ENCODE assay signal across 13 mouse cellular contexts in genomic region chr4:33585821-33586220, GRCm38 (mm10).
DNase-seq lines count a peak whose midpoint lies in the region; ATAC-seq and TF ChIP-seq lines count a peak whose summit lies in the region.
"Had no signal": no experiment of that assay in that cellular context is flagged by ENCODE, and none has a peak within 500 bp of the region (broad histone marks: within the 10 kb centered on the region; RNA-seq: fewer than 3 reads in every experiment).

No protein-coding gene starts in this region.

- H3K27me3 ChIP-seq in intestine, embryonic 14.5 days (replicated peaks; ENCODE audit: control insufficient read depth, insufficient read depth, low read length), result no peaks in the 10 kb centered on the region
- no peaks in the 10 kb centered on the region for H3K27me3 ChIP-seq in intestine, postnatal 0 days (replicated peaks; ENCODE audit: control insufficient read depth, insufficient read depth, low read length)
- no peaks in the 10 kb centered on the region for H3K27me3 ChIP-seq in embryonic facial prominence, embryonic 13.5 days
- no peaks in the 10 kb centered on the region for H3K27me3 ChIP-seq in midbrain, embryonic 15.5 days (replicated peaks)
- H3K27me3 ChIP-seq: embryonic facial prominence, embryonic 15.5 days had no signal

- H3K27ac ChIP-seq in intestine, embryonic 14.5 days (ENCODE audit: low read depth), result no peak overlapping the region
- H3K27ac ChIP-seq in intestine, postnatal 0 days (ENCODE audit: low read depth, low read length), result no peak overlapping the region
- no peak overlapping the region for H3K27ac ChIP-seq in ES-E14 (ENCODE audit: insufficient read depth, low read depth, low read length, poor library complexity, severe bottlenecking)
- H3K27ac ChIP-seq in embryonic facial prominence, embryonic 13.5 days, result 0 out of 2 replicates have a peak overlapping the region, but pooled peaks have one; percentile 73
- H3K27ac ChIP-seq in midbrain, embryonic 15.5 days, result peak overlapping the region; percentile 63; the same call in 1 of the 2 replicates
- H3K27ac ChIP-seq: liver, embryonic 14.5 days had no signal

- no peak for ATAC-seq in intestine, embryonic 14.5 days (replicated peaks; ENCODE audit: low FRiP score, low TSS enrichment, low read depth)
- no peak for ATAC-seq in intestine, postnatal 0 days
- ATAC-seq in embryonic facial prominence, embryonic 13.5 days (ENCODE audit: insufficient number of reproducible peaks, insufficient read depth, low FRiP score, low TSS enrichment, low read depth), result no peak
- no peak for ATAC-seq in midbrain, embryonic 15.5 days (replicated peaks)

- DNase-seq in intestine, embryonic 14.5 days (ENCODE audit: low spot score), result peak; percentile 47
- peak; percentile 22 for DNase-seq in ES-E14 (ENCODE audit: low read depth, low spot score)
- no peak for DNase-seq in c-Kit-positive CD71-positive TER-119-positive erythroid progenitor cells, embryonic 14.5 days (ENCODE audit: low spot score)
- DNase-seq in adrenal gland, postnatal 14 days, result no peak
- DNase-seq: gastrocnemius, postnatal 36 days; right cerebral cortex, postnatal 4 days had no signal

- 75% methylated on average over 6 of the region's 6 CpGs for WGBS in intestine, embryonic 14.5 days
- WGBS in intestine, postnatal 0 days, result 79% methylated on average over 6 of the region's 6 CpGs
- WGBS in embryonic facial prominence, embryonic 13.5 days, result 84% methylated on average over 6 of the region's 6 CpGs
- 79% methylated on average over 6 of the region's 6 CpGs for WGBS in midbrain, embryonic 15.5 days

- H3K36me3 ChIP-seq in intestine, embryonic 14.5 days (ENCODE audit: control insufficient read depth, insufficient read depth, low read length), result no peaks in the 10 kb centered on the region
- no peaks in the 10 kb centered on the region for H3K36me3 ChIP-seq in intestine, postnatal 0 days (ENCODE audit: control insufficient read depth, insufficient read depth)
- H3K36me3 ChIP-seq in ES-E14 (ENCODE audit: control insufficient read depth, insufficient read depth, low read length, poor library complexity, severe bottlenecking), result no peaks in the 10 kb centered on the region
- no peaks in the 10 kb centered on the region for H3K36me3 ChIP-seq in embryonic facial prominence, embryonic 13.5 days
- no peaks in the 10 kb centered on the region for H3K36me3 ChIP-seq in midbrain, embryonic 15.5 days (replicated peaks)
- H3K36me3 ChIP-seq: embryonic facial prominence, embryonic 15.5 days; heart, embryonic 12.5 days had no signal

- H3K9me3 ChIP-seq in intestine, embryonic 14.5 days (ENCODE audit: control insufficient read depth, low read length), result no peaks in the 10 kb centered on the region
- no peaks in the 10 kb centered on the region for H3K9me3 ChIP-seq in intestine, postnatal 0 days (ENCODE audit: control insufficient read depth)
- no peaks in the 10 kb centered on the region for H3K9me3 ChIP-seq in ES-E14 (ENCODE audit: control insufficient read depth, insufficient read depth, low read depth, low read length)
- no peaks in the 10 kb centered on the region for H3K9me3 ChIP-seq in embryonic facial prominence, embryonic 13.5 days
- H3K9me3 ChIP-seq in midbrain, embryonic 15.5 days, result no peaks in the 10 kb centered on the region
- H3K9me3 ChIP-seq: embryonic facial prominence, embryonic 15.5 days; heart, embryonic 12.5 days had no signal

- no peak overlapping the region for H3K9ac ChIP-seq in intestine, embryonic 14.5 days (ENCODE audit: low read length)
- no peak overlapping the region for H3K9ac ChIP-seq in intestine, postnatal 0 days (ENCODE audit: low read depth, low read length)
- H3K9ac ChIP-seq in ES-E14 (ENCODE audit: insufficient read depth, low read depth, low read length, poor library complexity, severe bottlenecking), result no peak overlapping the region
- no peak overlapping the region for H3K9ac ChIP-seq in embryonic facial prominence, embryonic 13.5 days
- H3K9ac ChIP-seq in midbrain, embryonic 15.5 days, result no peak overlapping the region
- H3K9ac ChIP-seq: embryonic facial prominence, embryonic 15.5 days; liver, embryonic 14.5 days had no signal

- H3K4me2 ChIP-seq in intestine, embryonic 14.5 days (ENCODE audit: low read length), result no peak overlapping the region
- H3K4me2 ChIP-seq in intestine, postnatal 0 days (replicated peaks; ENCODE audit: low read depth), result no peak overlapping the region
- no peak overlapping the region for H3K4me2 ChIP-seq in embryonic facial prominence, embryonic 13.5 days
- no peak overlapping the region for H3K4me2 ChIP-seq in midbrain, embryonic 15.5 days

- H3K4me3 ChIP-seq in intestine, embryonic 14.5 days (ENCODE audit: low read depth, low read length), result no peak overlapping the region
- no peak overlapping the region for H3K4me3 ChIP-seq in intestine, postnatal 0 days (ENCODE audit: low read depth, low read length)
- no peak overlapping the region for H3K4me3 ChIP-seq in ES-E14 (ENCODE audit: insufficient read depth in 1 of 2, low read depth in 1 of 2, low read length in 2 of 2, poor library complexity in 1 of 2, severe bottlenecking in 1 of 2)
- no peak overlapping the region for H3K4me3 ChIP-seq in embryonic facial prominence, embryonic 13.5 days
- no peak overlapping the region for H3K4me3 ChIP-seq in midbrain, embryonic 15.5 days
- H3K4me3 ChIP-seq: heart, embryonic 12.5 days; megakaryocyte, embryonic 14.5 days had no signal

- peaks cover 15% of the 10 kb centered on the region; the same call in 1 of the 2 replicates for H3K4me1 ChIP-seq in intestine, embryonic 14.5 days (replicated peaks; ENCODE audit: control insufficient read depth, insufficient read depth, low read length)
- no peaks in the 10 kb centered on the region for H3K4me1 ChIP-seq in intestine, postnatal 0 days (replicated peaks; ENCODE audit: control insufficient read depth, insufficient read depth, low read length)
- peaks cover 0 to 10% of the 10 kb centered on the region in 2 experiments; a peak in 2 of 4 replicates for H3K4me1 ChIP-seq in ES-E14 (ENCODE audit: control insufficient read depth in 2 of 2, insufficient read depth in 2 of 2, low read length in 2 of 2, poor library complexity in 1 of 2)
- peaks cover 24% of the 10 kb centered on the region for H3K4me1 ChIP-seq in embryonic facial prominence, embryonic 13.5 days
- peaks cover 26% of the 10 kb centered on the region for H3K4me1 ChIP-seq in midbrain, embryonic 15.5 days

- TF ChIP-seq CTCF in intestine, postnatal 0 days (IDR thresholded peaks at IDR 0.05; ENCODE audit: low read depth), result no peak

- in situ Hi-C loops in ES-E14 (cut with MboI; ENCODE audit: low sequenced_read_pairs in 2 of 2, unreplicated experiment in 2 of 2), result no loop called here

TF ChIP-seq in ES-E14, 5 proteins besides CTCF, POLR2A, EP300 and RAD21:
- TF ChIP-seq MAFK (IDR thresholded peaks at IDR 0.05; ENCODE audit: insufficient read depth, low read depth, low read length) (no peak), HCFC1 (IDR thresholded peaks at IDR 0.05; ENCODE audit: borderline replicate concordance, insufficient read depth, low read length) (no peak), ZC3H11A (IDR thresholded peaks at IDR 0.05; ENCODE audit: borderline replicate concordance, low read depth, low read length) (no peak), CHD2 (IDR thresholded peaks at IDR 0.05; ENCODE audit: low read depth, low read length) (no peak), ZNF384 (IDR thresholded peaks at IDR 0.05; ENCODE audit: low read depth, low read length) (no peak)

Comparison
In these comparisons a context has a peak if more than half of its experiments do, and no peak if none do; other contexts are left out.
1. DNase-seq: peak in intestine, embryonic 14.5 days (single experiment) and ES-E14 (single experiment); none in c-Kit-positive CD71-positive TER-119-positive erythroid progenitor cells, embryonic 14.5 days (single experiment) and adrenal gland, postnatal 14 days (single experiment).
2. H3K27ac ChIP-seq: peak in embryonic facial prominence, embryonic 13.5 days (single experiment) and midbrain, embryonic 15.5 days (single experiment); none in intestine, embryonic 14.5 days (single experiment), intestine, postnatal 0 days (single experiment) and ES-E14 (single experiment).